In genomic region chr11:96732657-96733056, GRCm38 (mm10) we compare ENCODE assay signal across 15 mouse cellular contexts. TPM values are rescaled to one million over a fixed set of nuclear protein-coding genes. Genes with fewer than 3 reads are reported as not detected.
DNase-seq lines count a peak whose midpoint lies in the region; ATAC-seq and TF ChIP-seq lines count a peak whose summit lies in the region.
"Had no signal": no experiment of that assay in that cellular context is flagged by ENCODE, and none has a peak within 500 bp of the region (broad histone marks: within the 10 kb centered on the region; RNA-seq: fewer than 3 reads in every experiment).

No protein-coding gene starts in this region.

- H3K4me2 ChIP-seq in hindbrain, embryonic 16.5 days (ENCODE audit: low read length), result no peak overlapping the region
- H3K4me2 ChIP-seq in midbrain, embryonic 13.5 days (replicated peaks), result no peak overlapping the region
- H3K4me2 ChIP-seq in midbrain, postnatal 0 days (ENCODE audit: low read depth, low read length, poor library complexity, severe bottlenecking), result no peak overlapping the region
- H3K4me2 ChIP-seq: embryonic facial prominence, embryonic 15.5 days had no signal

- H3K27ac ChIP-seq in hindbrain, embryonic 10.5 days, result peak overlapping the region; percentile 37; the same call in 1 of the 2 replicates
- H3K27ac ChIP-seq in hindbrain, embryonic 16.5 days (ENCODE audit: low read depth, low read length), result no peak overlapping the region
- no peak overlapping the region for H3K27ac ChIP-seq in midbrain, embryonic 13.5 days
- no peak overlapping the region for H3K27ac ChIP-seq in midbrain, postnatal 0 days (ENCODE audit: low read depth, low read length)
- H3K27ac ChIP-seq: embryonic facial prominence, embryonic 15.5 days; heart, embryonic 10.5 days had no signal

- 30% methylated on average over 4 of the region's 4 CpGs for WGBS in hindbrain, embryonic 10.5 days
- 32% methylated on average over 4 of the region's 4 CpGs for WGBS in hindbrain, embryonic 16.5 days
- WGBS in midbrain, embryonic 13.5 days, result 32% methylated on average over 4 of the region's 4 CpGs
- 44% methylated on average over 4 of the region's 4 CpGs for WGBS in midbrain, postnatal 0 days

- H3K27me3 ChIP-seq in hindbrain, embryonic 10.5 days (ENCODE audit: insufficient read depth, poor library complexity, severe bottlenecking), result peaks cover 13% of the 10 kb centered on the region
- H3K27me3 ChIP-seq in hindbrain, embryonic 16.5 days (replicated peaks; ENCODE audit: control insufficient read depth, insufficient read depth, low read length), result no peaks in the 10 kb centered on the region
- peaks cover 10% of the 10 kb centered on the region for H3K27me3 ChIP-seq in midbrain, embryonic 13.5 days
- H3K27me3 ChIP-seq in midbrain, postnatal 0 days (ENCODE audit: insufficient read depth, low read length), result no peaks in the 10 kb centered on the region
- H3K27me3 ChIP-seq: Patski had no signal

- no peak overlapping the region for H3K9ac ChIP-seq in hindbrain, embryonic 16.5 days (ENCODE audit: low read depth, low read length)
- 0 out of 2 replicates have a peak overlapping the region, but pooled peaks have one; percentile 6 for H3K9ac ChIP-seq in midbrain, embryonic 13.5 days (replicated peaks)
- H3K9ac ChIP-seq in midbrain, postnatal 0 days (replicated peaks; ENCODE audit: low read length, poor library complexity, severe bottlenecking), result no peak overlapping the region
- H3K9ac ChIP-seq: embryonic facial prominence, embryonic 15.5 days had no signal

- no peak for TF ChIP-seq CTCF in midbrain, postnatal 0 days (IDR thresholded peaks at IDR 0.05)

- H3K9me3 ChIP-seq in hindbrain, embryonic 10.5 days, result no peaks in the 10 kb centered on the region
- H3K9me3 ChIP-seq in hindbrain, embryonic 16.5 days (ENCODE audit: control insufficient read depth, low read length), result no peaks in the 10 kb centered on the region
- no peaks in the 10 kb centered on the region for H3K9me3 ChIP-seq in midbrain, embryonic 13.5 days
- H3K9me3 ChIP-seq in midbrain, postnatal 0 days (ENCODE audit: low read length), result no peaks in the 10 kb centered on the region
- H3K9me3 ChIP-seq: embryonic facial prominence, embryonic 15.5 days; heart, embryonic 10.5 days had no signal

- no peaks in the 10 kb centered on the region for H3K36me3 ChIP-seq in hindbrain, embryonic 10.5 days
- H3K36me3 ChIP-seq in hindbrain, embryonic 16.5 days (ENCODE audit: control insufficient read depth, insufficient read depth, low read length), result no peaks in the 10 kb centered on the region
- H3K36me3 ChIP-seq in midbrain, embryonic 13.5 days, result no peaks in the 10 kb centered on the region
- H3K36me3 ChIP-seq in midbrain, postnatal 0 days (ENCODE audit: insufficient read depth, low read length), result no peaks in the 10 kb centered on the region
- H3K36me3 ChIP-seq: embryonic facial prominence, embryonic 15.5 days; heart, embryonic 10.5 days had no signal

- ATAC-seq in hindbrain, embryonic 16.5 days, result no peak
- ATAC-seq in midbrain, embryonic 13.5 days, result no peak
- no peak for ATAC-seq in midbrain, postnatal 0 days (ENCODE audit: low FRiP score)
- ATAC-seq: forebrain, embryonic 14.5 days; Patski had no signal

- intact Hi-C loops in heart, postnatal 14 days (cut with DNase I), result no loop called here

- H3K4me1 ChIP-seq in hindbrain, embryonic 10.5 days (replicated peaks), result peaks cover 66% of the 10 kb centered on the region
- H3K4me1 ChIP-seq in hindbrain, embryonic 16.5 days (ENCODE audit: control insufficient read depth, insufficient read depth, low read depth, low read length), result peaks cover 19% of the 10 kb centered on the region
- peaks cover 50% of the 10 kb centered on the region for H3K4me1 ChIP-seq in midbrain, embryonic 13.5 days (replicated peaks)
- H3K4me1 ChIP-seq in midbrain, postnatal 0 days (ENCODE audit: insufficient read depth, low read length), result no peaks in the 10 kb centered on the region

- DNase-seq in hindbrain, embryonic 10.5 days (ENCODE audit: low spot score), result no peak
- no peak for DNase-seq in midbrain, postnatal 0 days (ENCODE audit: low spot score)
- DNase-seq in kidney, postnatal 36 days, result peak; percentile 16 to 24
- no peak for DNase-seq in thymus, postnatal 4 days
- DNase-seq in layer of hippocampus, adult 8-10 months (ENCODE audit: low spot score in 2 of 2), result no peak
- DNase-seq in heart, postnatal 14 days, result no peak
- DNase-seq: cerebellum, adult 8-10 months; gastrocnemius, postnatal 10 days; thymus, postnatal 36 days had no signal

- no peak overlapping the region for H3K4me3 ChIP-seq in hindbrain, embryonic 10.5 days
- H3K4me3 ChIP-seq in hindbrain, embryonic 16.5 days (ENCODE audit: low read length), result no peak overlapping the region
- H3K4me3 ChIP-seq in midbrain, embryonic 13.5 days (replicated peaks), result no peak overlapping the region
- no peak overlapping the region for H3K4me3 ChIP-seq in midbrain, postnatal 0 days (ENCODE audit: low read depth, low read length)
- H3K4me3 ChIP-seq: embryonic facial prominence, embryonic 15.5 days; heart, embryonic 10.5 days had no signal

RNA-seq across cellular contexts. Expression of gene Snx11, which starts 44.7 kb away (rescaled TPM):
- 28.0 and 30.4 TPM in 2 replicates for polyA plus RNA-seq in hindbrain, embryonic 10.5 days (2016; fragmentation: Nextera tagmentation; extraction: Ambion mirVana)
- polyA plus RNA-seq in hindbrain, embryonic 16.5 days (2015; fragmentation: Nextera tagmentation; extraction: Ambion mirVana), result 52.2 and 55.9 TPM in 2 replicates
- 45.6 and 47.4 TPM in 2 replicates for polyA plus RNA-seq in midbrain, embryonic 13.5 days (2015; fragmentation: Nextera tagmentation; extraction: Ambion mirVana)
- 61.6 and 61.9 TPM in 2 replicates for total RNA-seq in midbrain, postnatal 0 days (2014; rRNA removed)
- 36.6 and 38.9 TPM in 2 replicates for polyA plus RNA-seq in midbrain, postnatal 0 days (2015; fragmentation: Nextera tagmentation; extraction: Ambion mirVana)
- total RNA-seq in layer of hippocampus, adult 8-10 months (2022), result 10 to 100 TPM; 43.8 to 60.8 (median 54.1) TPM
- 10 to 100 TPM; 12.4 to 13.7 TPM for total RNA-seq in heart, postnatal 14 days (2021)

RNA-seq across cellular contexts. Expression of gene Cbx1, which starts 56.3 kb away (rescaled TPM):
- polyA plus RNA-seq in hindbrain, embryonic 10.5 days (2016; fragmentation: Nextera tagmentation; extraction: Ambion mirVana), result 158 and 198 TPM in 2 replicates
- polyA plus RNA-seq in hindbrain, embryonic 16.5 days (2015; fragmentation: Nextera tagmentation; extraction: Ambion mirVana), result 51.6 and 52.0 TPM in 2 replicates
- polyA plus RNA-seq in midbrain, embryonic 13.5 days (2015; fragmentation: Nextera tagmentation; extraction: Ambion mirVana), result 130 and 137 TPM in 2 replicates
- 29.0 and 38.1 TPM in 2 replicates for total RNA-seq in midbrain, postnatal 0 days (2014; rRNA removed)
- 47.6 and 53.2 TPM in 2 replicates for polyA plus RNA-seq in midbrain, postnatal 0 days (2015; fragmentation: Nextera tagmentation; extraction: Ambion mirVana)
- total RNA-seq in layer of hippocampus, adult 8-10 months (2022), result 10 to 100 TPM; 40.1 to 52.0 (median 44.0) TPM
- 10 to 100 TPM; 36.4 to 46.8 TPM for total RNA-seq in heart, postnatal 14 days (2021)

Comparison
In these comparisons a context has a peak if more than half of its experiments do, and no peak if none do; other contexts are left out.
1. DNase-seq: peak in kidney, postnatal 36 days (2 of 2); none in hindbrain, embryonic 10.5 days (single experiment), midbrain, postnatal 0 days (single experiment), thymus, postnatal 4 days (single experiment), layer of hippocampus, adult 8-10 months (0 of 2) and heart, postnatal 14 days (0 of 2).